Mouse (Mus musculus) c-Kit-positive CD71-negative TER-119-negative erythroid progenitor cells, embryonic 14.5 days (primary cell): ENCODE results near the gene Slmap.
A peak's percentile ranks its signal among the peaks of the same experiment; 100 is the strongest.
"Not testable (repeated sequence)": the region's sequence is repeated elsewhere in the genome, so short reads cannot be mapped to it uniquely, and the experiment has no call there.

Experiments
- DNase-seq: peaks from one replicate; pipeline ENCODE4 v3.0.0-alpha.2; 2013; ENCODE audit warnings: low read depth

Gene Slmap

DNA sequence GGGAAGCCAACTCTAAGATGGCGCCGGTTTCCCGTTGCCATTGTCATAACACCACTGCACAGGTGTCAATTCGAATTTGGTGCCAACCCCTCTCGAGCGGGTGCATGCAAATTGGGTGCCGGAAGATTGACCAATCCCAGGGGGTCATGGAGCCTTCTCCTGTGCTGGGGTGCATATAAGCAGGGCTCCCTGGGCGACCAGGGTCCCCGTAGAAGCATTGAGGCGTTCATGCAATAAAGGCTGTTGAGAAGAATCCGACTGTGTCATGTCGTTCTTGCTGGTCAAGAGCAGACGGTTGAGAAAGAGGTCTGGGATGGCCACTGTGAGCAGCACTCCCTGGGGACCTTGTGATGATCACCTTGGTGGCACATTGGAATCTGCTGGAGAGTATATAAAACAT, 142.9 kb downstream of the Slmap start:
- DNase-seq: no peak

DNA sequence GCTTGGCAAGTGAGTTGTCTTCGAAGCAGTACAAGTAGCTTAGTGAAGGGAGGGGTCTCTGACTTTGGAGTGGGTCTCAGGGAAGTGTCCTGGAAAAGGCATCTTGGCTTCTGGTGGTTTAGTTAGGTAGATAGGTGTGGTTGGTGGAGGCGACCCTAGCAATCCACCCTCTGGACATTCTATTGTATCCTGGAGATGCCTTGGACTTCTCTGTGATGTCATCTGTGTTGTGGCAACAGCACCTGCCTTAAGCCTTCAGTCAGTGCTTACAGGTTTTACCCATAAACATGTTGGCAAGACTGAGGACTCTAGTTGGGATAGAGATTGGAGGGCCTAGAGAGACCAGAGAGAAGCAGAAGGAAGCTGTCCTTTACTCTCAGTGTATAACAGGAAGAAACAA, 145.8 kb downstream of the Slmap start:
- not testable (repeated sequence) for DNase-seq

DNA sequence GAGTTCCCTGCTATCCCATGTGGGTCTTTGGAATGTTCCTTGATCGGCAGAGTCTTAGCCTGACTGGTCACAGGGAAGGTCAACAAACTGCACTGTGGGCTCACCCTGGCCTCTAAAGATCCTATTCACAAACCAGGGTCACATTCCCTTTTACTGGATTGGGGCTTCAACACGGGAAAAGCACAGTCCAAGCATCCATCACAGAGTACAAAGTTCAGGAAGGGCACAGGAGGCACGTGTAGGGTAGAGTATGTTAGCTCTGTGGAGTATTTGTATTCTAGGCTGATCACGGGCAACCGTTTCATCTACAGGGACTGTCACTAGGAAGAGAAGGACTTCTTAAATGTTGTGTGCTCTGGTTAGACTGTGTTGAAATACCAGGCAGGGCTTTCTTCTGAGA, 147.7 kb downstream of the Slmap start:
- DNase-seq: not testable (repeated sequence)

DNA sequence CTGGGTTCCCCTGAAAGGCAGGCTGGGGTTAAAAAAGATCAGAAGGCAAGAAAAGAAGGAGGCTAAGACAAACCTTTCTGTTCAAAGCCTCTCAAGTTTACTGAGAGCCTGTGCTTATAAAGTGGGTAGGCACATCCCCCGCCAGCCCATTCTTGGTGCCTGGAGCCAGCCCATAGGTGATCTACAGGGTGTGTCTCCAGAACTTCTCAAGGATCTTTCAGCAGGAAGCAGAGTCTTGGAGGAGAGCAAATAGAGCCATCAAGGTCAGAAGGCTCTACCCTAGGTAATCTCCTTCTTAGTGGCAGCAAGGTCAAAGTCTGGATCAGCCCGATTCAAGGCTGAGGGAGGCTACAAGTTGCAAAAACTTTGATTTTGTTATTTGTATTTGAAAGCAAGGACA, 149.1 kb downstream of the Slmap start:
- not testable (repeated sequence) for DNase-seq

DNA sequence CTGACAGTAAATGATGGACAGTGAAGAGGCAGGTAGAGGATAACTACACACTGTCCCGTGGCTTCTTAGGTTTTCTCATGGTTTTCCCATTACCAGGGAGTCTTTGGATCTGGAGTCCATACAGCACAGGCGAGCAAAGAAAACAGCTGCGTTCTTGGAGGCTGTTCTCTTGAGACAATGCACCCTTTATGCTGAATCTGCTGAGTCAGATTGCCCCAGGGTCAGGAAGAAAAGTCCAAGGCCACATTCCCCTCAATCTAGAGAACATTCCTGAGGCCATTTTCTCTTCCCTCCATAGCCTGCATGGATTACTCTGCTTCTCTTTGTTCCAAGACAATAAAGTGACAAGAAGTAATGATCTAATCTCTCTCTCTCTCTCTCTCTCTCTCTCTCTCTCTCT, 155.7 kb downstream of the Slmap start:
- no peak for DNase-seq

DNA sequence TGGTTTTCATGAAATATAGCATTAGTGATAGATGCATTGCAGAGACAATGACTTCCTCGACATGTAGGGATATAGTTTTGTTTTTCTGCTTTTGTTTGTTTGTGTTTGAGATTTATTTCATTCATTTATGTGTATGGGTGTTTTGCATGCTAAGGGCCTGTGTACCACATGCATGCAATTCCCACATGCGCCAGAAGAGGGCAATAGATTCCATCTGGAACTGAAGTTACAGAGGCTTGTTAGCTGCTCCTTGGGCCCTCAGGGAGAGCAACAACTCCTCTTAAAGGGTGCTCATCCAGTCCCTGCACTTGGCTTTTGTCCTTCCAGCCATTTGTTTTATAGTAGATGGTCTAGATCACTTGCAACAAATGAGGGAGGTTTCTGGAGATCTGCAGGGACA, 158.1 kb downstream of the Slmap start:
- peak; percentile 61 for DNase-seq
